Mouse (Mus musculus): ENCODE results near the gene Gm45844.

DNA sequence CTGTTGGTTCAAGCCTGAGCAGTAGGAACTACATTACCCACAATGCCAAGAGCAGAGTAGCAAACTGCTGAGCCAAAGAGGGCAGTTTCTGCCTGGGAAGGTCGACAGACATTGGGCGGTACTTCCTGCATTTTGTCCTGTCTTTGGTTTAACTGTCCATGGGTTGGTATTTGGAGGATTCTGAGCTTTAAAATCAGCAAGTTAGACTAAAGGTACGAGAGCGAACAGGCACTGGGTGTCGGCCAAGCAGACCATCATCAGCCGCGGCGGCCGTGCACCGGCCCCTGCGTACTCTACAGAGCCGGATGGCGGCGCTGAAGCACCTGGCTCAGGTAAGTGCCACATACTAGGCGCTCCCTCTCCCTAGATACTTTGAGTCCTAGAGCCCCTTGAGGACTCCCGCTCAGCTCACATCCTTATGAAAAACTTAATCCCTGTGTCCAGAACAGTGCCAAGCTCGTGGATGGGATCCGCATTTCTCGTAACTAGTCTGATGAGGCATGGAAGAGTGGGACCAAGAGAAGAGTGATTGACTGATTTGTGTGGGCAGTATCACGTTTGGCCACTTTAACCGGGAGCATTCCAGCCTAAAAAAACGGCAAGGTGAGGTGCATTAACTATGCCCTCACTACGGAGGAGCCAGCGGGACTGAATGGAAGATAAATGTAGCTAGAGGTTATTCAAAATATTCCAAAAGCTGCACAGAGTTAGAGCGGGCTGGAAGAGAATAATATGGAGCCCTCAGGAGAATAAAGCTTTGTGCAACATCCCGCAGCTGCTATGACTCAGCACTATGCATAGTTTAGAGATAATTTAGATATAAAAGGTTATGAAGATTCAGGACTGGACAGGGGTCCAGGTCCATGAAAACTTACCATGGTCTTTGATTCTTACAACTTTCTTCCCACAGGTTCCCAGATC is 106.6 kb downstream of the Gm45844 start, which contains the start of gene Zfp418:
- no peak for TF ChIP-seq POLR2A (IDR thresholded peaks at IDR 0.05; ENCODE audit: control insufficient read depth, extremely low read depth, insufficient read depth, low read length, poor library complexity)
- TF ChIP-seq CTCF (IDR thresholded peaks at IDR 0.05; ENCODE audit: borderline replicate concordance, control insufficient read depth, extremely low read depth, insufficient read depth, low read length, poor library complexity), result no peak
